Mouse (Mus musculus) urinary bladder, adult 2 months (tissue): ENCODE measurements around the gene Lrmda. TPM values are rescaled to one million over a fixed set of nuclear protein-coding genes. Genes with fewer than 3 reads are reported as not detected.

Experiments used
- DNase-seq: peaks from one replicate; pipeline ENCODE4 v3.0.0; 2022; ENCODE audit warnings: low spot score
- polyA plus RNA-seq: library from polyadenylated mRNA; depleted of rRNA; stranded (reverse); fragments of >200 nt; gene quantifications from 2 replicates; pipeline ENCODE4 v1.2.3, GENCODE M21; 2012

Lrmda gene
- polyA plus RNA-seq, 1 experiment = 0.74 TPM

DNA sequence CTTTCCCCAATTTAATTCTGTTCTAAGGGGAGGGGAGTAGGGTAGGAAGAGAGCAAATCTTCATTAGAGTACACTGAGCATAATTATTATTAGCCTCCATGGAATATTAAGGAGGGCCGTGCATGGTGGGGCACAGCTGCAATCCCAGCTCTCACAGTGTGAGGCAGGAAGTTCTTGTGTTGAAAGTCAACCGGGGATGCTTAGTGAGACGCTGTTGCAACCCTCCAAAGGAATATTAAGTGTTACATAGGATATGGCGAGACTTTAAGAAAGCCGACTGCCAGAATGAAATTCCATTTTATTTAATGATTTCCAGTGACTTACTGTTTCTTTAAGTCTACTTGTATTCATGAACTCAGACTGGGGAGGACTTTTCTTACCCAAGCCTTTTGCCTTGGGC is 23.9 kb downstream of the Lrmda start:
- no peak for DNase-seq

DNA sequence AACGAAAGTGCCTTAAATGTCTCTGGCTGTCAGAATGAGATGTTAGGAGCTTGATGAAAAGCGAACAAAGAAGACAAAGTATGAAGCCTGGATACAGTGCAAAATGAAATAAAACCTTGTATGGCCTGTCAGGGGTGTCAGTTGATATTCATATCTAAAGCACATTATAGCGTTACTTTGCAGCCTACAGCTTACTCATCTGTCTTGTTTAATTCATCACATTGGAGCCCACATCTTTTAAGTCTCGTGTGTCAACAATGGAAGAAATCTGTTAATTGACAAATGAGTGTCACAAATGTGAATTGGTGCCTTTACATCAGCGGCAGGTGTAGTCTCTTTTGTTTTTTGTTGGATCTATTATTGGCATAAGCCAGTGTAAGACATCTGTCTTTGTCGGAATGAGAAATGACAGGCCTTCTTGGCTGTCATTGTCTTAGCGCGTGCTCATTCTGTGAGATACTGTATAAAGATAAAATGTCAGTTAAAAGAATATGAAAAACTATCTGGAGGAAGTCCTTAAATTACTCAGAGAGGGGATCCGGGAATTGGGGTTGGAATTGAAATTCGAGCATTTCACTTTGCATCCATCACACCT is 26.8 kb downstream of the Lrmda start:
- DNase-seq = no peak

DNA sequence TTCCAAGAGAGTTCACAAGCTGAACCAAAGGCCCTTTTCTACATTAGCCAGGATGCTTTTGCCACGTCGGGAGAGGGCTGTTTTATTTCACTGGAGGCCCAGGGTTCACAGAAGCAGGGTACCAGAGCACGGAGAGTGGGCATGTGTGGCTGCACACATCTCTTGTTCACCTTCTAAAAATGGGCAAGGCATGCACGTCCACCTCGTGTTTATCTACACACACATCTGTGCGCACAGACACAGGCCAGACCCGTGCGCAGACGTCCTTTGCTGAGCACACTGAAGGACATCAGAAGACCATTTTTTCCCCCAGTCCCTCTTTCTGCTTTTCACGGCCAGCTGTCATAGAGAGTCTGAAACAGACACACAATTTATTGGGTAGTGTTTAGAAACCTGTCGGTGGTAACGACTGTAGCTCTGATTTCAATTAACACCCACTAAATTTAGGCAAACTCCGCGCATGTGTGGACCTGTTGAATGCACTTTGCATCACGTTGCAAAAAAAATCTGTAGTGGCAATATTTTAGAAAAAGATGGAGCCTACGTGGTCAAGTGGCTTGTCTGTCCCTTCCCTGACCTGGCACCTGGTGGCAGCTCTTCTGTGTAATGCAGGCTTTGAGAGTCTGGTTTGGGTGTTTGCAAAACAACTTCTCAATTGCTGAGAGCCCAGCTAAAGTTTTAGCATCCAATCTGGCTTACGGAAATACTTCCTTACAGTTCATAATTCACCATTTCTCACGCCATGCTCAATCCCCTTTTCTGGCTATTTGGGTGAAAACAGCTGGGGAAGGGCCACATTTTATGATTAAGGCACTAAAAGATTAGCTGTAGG is 28.8 kb downstream of the Lrmda start:
- no peak for DNase-seq

DNA sequence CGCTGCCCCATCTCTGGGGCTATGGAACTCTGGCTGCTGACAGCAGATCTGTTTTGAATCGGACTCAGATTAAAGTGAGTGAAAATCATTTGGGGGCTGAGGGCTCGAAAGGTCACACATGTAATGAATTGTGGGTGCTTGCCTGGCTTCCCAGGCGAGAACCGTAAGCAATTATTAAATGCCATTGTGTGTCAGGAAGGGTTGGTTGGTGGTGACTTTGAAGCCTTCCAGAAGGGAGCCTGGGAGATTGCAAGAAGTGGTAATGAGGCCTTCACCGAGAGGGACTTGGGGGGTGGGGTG is 29.3 kb downstream of the Lrmda start:
- no peak for DNase-seq

DNA sequence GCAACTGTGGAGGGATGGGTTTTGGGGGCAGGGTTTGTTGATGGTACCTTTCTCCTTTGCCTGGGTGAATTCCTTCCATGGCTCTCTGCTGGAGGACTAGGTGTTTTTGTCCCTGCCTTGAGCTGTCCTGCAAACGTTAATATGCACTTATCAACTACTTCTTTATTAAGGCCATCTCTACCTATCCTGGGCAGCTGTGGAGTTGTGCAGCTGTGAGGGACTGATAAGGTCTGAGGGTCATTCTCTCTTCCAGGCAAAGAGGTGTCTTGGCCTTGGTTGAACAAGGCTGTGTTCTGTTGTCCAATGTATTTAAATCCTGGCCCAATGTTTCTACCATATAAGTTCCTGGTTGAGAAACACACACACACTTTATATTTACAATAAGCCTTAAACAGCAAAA is 29.8 kb downstream of the Lrmda start:
- DNase-seq = no peak

DNA sequence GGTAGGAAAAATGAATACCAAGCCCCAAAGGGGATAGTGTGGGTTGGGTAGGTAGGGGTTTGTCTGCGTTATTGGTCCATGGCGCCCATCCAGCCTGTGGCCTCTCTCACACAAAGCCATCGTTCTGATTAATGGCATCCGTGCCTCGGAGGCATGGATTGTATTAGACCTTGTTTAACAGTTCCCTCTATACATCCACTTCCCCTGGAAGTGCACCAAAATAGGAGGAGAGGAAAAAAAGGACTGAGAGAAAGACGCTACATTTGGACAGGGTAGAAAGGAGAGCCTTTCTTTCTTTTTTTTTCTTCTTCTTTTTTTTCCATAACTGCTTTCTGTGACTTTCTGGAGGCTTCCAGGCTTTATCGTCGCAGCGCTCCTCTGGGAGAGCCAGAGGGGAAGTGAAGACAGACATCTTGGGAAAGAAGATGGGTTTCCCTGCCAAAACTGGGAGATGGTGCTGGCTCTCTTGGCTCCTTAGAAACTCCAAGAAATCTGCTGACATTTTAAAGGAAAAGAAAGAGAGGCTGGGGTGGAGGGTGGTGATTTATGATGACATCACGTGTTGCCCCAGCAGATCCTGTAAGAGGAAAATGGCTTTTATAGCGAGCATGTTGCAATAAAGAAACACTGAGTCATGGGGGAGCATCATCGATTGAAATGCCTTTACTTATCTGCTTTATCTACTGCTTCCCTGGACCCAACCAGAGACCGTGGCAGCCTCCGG is 32.6 kb downstream of the Lrmda start:
- DNase-seq = no peak

DNA sequence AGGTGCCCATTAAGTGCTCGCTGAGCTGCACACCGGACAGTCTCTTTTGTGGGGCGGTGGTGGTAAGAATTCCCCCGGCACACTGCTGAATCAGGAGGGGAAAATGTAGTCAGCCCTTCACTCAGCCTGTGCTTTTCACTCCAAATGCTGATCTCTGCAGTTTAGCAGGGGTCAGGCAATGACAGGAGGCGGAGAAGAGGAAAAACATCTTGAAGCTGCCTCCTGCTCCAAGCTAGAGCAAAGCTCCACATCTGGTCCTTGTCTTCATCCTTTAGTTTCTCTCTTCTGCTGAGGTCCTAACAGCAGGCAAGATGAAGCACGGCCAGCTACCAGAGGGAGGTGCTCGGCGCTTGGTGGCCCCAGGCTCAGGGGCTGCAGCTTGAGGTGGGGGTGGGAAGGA is 36.1 kb downstream of the Lrmda start:
- no peak for DNase-seq

DNA sequence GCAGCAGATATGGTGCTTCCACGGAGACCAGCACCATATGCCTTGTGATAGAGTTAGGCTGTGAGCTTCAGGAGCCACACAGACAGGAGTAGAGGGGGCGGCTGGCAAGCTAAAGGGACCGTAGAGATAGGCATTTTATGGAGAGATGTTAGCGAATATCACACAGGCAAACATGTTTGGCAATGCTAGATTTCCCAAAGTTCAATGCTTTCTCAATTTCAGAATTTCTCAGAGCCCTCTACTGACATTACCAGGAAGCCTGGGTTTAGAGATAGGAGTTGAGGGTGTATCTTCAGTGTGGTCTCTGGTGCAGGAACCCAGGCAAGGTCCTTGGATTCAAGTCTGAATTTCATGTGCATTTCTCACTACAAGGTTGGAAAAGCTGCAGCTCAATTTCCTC is 36.7 kb downstream of the Lrmda start:
- no peak for DNase-seq

DNA sequence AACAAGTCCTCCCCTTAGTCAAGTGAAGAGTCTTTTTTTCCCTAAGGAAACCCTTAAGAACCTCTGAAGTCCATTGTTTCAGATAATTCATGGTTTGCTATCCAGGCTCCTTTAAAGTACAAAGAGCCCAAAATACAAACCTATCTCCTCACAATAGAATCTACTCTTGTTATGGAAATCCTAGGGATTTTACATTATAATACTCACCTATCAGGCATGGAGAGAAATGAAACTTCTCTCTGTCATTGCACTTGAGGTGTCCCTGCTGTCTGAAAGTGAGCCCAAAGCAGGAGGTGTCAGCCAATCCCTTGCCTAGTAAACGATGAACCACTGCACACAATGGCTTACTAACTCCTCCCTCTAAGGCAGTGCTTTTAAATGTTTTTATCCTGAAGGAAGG is 39.2 kb downstream of the Lrmda start:
- no peak for DNase-seq

DNA sequence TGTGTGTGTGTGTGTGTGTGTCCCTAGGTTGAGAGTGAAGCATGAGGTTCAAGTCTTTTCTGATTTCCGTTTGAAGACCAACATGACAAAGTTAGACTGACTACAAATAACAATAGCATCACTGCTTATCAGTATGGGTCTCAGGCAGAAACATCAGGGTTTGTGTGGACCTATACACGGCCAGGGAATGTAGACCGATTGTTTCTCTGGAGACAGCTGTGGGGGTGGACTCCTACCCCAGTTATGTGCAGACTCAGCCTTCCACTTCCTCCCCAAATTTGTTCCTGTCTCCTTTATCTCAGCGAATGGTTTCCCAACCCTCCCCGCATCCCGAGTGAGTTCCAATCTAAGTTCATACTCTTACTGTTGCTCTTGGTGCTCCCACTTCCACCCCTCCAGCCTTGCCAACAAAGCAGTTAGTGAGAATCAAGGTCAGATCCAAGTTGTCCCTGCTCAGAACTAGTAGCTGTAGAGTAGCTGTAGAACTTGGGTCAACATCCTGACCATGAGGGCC is 39.9 kb downstream of the Lrmda start:
- no peak for DNase-seq

DNA sequence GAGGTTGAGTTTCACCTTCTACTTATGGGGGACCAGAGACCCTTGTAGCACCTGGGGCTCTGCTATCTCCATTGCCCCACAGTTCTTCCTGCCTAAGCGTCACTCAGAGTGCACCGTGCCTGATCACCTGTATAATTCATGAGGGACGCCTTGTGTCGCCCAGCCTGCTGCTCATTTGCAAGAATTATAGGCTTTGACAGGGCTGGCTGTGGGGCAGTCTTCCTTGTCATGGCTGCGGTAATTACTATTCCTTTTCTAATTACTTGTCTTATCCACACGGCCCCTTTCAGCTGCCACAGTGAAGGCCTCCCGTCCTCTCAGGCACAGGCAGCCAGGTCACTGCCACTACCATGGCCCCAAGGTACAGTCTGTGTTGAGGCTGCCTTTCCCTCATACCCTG is 41.3 kb downstream of the Lrmda start:
- no peak for DNase-seq

DNA sequence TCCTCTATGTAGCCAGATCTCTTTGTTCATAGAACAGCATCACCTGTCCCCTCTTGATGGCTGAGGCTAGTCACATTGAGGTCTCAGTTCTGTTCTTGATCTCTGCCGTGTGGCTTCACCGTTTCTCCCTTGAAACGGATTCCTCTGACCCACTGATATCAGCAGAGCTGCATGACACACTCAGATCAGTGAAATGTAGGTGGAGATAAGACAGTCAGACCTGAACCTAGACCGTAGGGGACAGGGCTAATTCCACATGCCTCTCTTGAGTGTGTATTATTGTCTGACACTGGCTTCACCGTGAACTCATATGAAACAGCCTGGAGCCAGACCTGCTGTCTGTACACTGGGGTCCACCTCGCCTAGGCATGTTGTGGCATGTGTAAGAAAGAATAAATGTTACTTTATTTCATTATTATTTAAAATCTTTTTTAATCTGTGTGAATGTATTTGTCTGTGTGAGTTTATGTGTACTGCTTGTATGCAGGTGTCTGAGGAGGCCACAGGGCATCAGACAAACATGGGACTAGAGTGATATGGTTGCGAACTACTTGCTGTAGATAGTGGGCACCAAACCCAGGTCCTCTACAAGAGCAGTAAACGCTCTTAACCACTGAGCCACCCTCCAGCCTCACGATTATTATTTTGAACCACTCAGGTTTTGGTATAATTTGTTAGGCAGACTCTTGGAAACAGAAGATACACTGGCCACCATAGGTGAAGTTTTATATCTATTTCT is 42.8 kb downstream of the Lrmda start:
- DNase-seq = no peak

DNA sequence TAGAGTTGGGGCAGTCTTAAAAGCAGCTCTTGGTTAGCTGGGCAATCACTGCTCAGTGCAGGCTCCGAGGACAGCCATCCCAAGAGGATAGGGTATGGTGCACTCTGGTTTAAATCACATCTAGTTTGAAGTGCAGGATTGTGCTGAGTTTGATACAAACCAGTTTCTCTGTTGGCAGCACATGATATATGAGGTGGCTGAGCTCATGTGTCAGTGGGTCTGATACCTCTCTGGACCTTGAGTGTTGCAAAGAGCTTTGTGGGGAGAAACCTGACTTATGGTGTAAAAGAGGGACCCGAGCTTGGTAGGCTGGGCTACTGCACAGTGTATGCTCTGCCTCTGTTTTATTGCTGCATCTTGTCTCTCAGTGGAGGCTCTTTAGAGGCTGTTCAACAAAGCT is 49.7 kb downstream of the Lrmda start:
- no peak for DNase-seq

DNA sequence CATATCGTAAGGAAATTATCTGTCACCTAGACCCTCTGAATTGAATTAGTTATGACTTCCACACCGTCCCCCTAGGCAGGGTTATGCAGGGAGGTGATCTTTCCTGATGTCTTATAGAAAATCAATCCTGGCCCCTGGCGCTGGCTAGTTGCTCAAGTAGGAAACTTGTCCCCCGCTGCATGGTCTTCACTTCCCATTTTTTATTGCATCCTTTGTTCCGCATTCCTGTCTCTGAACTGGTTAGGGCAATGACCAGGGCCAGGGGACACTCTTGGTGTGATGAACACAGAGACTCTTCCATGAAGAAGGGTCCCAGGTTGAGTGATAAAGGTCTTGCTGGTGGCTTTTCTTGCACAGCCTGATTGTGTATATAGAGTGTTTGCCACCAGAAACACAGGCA is 53.9 kb downstream of the Lrmda start:
- no peak for DNase-seq

DNA sequence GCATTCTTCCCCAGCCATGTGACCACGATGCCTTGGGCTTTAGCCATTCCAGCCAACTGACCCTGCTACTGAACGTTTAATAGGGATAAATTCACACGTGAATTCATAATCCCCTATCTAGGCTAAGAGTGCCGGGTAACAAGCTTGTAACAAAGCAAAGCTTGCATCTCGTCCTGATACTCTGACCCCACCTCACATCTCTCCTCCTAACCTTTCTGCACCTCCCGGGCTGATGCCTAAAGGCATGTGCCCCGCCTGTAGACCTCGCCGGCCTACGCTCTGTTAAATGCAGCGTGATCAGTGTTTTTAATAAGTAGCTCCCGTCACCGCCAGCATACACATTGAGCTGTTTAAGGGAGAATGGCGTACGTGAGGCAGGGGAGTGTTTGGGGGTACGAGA is 54.7 kb downstream of the Lrmda start:
- DNase-seq = no peak

DNA sequence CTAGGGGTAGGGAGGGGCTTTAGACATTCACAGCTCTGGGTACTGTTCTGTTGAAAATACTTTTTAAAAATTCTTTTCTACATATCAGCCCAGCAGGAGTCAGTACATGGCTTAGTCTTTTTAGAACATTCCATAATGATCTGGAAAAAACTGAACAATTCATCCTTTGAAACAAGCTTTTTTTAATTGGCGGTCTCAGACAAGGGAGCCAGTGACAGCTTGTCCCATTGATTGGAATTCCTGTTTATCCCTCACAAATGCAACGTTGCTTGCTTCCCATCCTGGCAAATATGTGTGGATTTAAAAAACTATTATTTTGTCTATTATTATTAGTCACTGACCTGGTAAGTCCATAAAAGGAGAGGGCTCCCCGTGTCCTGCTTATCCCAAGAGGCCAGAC is 64.4 kb downstream of the Lrmda start:
- DNase-seq = no peak

DNA sequence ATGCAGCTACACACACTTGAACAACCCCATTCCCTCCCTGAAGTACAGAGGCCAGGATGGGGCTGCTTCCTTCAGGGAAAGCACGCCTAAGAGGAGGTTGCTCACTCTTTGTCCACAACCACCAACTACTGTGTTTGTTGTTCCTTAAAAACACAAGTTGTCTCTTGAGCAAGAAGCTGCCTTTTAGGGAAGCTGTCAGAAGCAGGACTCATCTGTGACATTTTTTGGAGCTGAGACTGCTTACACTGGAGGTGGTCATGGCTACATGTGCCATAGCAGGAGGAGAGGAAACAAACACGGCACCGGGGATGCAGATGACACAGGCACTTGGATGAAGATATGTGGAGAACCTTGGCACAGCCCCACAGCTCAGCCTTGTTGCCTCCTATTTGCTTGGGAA is 65.9 kb downstream of the Lrmda start:
- no peak for DNase-seq

DNA sequence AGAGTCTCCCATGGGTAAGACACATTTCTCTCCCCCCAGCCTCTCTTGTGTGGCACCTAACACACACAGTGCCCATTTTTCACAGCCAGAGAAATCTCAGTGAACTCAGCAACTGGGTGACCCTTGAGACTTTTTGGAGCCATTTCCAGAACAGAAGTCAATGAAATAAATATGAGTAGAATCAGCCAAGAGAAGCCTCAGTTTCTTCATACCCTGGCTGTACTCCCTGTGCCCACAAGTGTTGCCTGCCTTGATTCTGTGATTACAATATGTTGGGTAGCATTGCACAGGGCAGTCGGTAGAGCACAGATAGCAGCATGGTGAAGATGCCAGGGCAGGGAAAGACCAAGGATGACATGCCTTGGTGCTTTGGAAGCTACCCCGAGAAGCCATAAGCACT is 69.1 kb downstream of the Lrmda start:
- no peak for DNase-seq

DNA sequence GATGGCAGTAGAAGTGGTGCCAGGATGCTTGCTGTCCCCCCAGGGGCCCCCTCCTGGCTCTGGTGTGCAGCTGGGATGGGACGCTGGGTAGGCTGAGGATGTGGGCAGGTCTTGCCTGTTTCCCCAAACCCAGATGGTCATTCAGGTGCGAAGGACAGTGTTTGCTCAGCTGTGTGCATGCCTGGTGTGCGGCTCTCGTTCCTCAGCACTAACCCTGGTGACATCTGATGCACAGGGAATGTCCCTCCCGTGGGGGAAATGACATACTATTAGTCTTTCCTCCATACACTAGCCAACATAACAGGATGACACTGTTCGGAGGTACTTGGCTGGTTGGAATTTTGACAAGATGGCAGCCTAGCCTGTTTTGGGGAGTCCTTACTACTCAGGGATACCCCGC is 69.8 kb downstream of the Lrmda start:
- no peak for DNase-seq

DNA sequence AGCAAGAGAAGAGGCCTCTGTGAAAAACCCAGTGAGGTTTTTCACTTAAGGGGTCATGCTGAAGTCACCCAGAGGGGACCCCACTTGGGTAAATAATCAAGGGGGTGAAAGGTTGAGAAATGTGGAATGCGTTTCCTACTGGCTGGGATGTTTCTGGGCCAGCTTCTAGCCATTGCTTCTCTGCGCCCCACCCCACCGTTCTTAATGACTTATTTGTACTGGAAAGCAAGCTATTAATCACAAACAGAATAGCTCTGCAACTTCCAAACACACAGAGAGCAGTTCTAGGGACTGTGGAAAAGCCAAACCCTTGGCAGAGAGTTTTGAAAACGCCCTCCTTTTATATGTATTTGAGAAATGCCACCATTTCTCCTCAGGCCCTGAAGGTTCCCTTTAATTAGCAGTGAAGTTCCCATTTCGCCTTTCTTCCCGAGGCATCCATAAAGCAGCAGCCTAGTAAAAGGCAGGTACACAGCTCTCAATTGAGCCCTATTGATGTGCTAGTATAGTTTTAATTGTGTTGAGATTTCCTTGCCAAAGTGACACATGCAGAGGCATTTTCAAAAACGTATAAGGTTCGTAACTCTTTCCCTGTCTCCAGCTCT is 70.5 kb downstream of the Lrmda start:
- DNase-seq = no peak

DNA sequence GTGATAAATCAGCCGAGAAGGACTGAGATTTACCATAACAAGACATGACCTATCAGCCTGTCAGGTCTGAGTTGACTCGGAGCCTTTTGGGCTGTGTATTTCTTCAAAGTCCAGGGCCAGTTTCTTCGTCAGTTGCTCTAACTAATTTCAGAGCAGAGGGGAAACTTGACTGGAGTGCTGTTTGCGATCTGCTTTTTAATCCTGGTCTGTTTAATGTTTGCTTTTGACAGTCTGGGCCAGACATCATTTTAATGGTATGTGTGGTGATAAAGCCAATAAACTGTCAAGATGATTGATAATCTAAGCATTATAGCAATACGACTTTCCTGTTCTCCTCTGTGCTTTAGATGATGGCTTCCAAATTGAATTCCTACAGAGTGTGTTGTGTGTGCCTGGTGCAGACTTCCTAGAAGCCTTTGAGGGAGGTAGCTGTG is 71.3 kb downstream of the Lrmda start:
- no peak for DNase-seq

DNA sequence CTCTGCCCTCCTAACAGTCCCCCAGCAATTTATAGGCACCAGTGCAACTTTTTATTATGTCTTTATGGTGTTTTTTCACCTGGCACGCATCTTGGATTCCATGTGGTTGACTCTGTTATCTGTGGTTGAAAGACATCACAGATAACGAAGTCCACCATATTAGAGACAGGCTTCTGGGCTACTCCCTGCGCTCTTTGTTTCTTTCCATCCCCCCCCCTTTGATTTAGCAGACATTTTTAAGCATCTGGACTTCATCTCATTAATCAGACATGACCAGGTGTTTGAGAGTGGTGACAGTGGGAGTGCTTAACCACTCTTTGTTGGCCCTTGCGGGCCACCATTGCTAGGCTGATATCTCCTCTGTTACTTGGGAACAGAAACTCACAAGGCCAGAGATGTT is 71.8 kb downstream of the Lrmda start:
- no peak for DNase-seq
